ENCODE assay signal across 12 mouse cellular contexts in the genomic region with DNA sequence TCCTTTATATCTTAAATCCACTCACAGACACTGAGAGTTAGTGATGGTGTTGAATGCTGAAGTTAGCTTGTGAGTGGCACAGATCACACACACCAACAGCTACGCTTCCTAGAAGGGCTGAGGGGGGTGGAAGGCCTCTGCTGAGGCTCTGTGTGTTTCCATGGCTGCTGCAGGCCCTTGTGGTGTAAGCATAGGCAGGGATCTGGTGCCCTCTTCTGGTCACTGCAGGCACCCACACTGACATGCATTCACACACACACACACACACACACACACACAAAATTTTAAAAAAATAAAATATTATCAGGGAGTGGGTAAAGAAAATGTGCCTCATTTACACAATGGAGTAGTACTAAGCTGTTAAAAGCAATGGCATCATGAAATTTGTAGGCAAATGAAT.
DNase-seq lines count a peak whose midpoint lies in the region; ATAC-seq and TF ChIP-seq lines count a peak whose summit lies in the region.
"Had no signal": no experiment of that assay in that cellular context is flagged by ENCODE, and none has a peak within 500 bp of the region (broad histone marks: within the 10 kb centered on the region; RNA-seq: fewer than 3 reads in every experiment).

No protein-coding gene starts in this region.

- H3K4me3 ChIP-seq in liver, adult 2 months (ENCODE audit: insufficient read depth, low read depth, low read length) = no peak overlapping the region
- H3K4me3 ChIP-seq: embryonic facial prominence, embryonic 15.5 days; neural tube, embryonic 15.5 days had no signal

- peak; percentile 46 for DNase-seq in adrenal gland, postnatal 14 days
- DNase-seq in adrenal gland, postnatal 25 days = no peak
- DNase-seq in liver, adult 2 months (ENCODE audit: extremely low read depth, low read depth, low spot score) = no peak
- DNase-seq in liver (no peak), ES-CJ7 (ENCODE audit: low read depth, low spot score) (peak; percentile 82)
- no peak for DNase-seq in neural tube, embryonic 10.5 days (ENCODE audit: extremely low spot score, low spot score)
- no peak for DNase-seq in adrenal gland, adult 18-20 months (ENCODE audit: low spot score in 2 of 2)
- DNase-seq: heart, postnatal 10 days; lung, postnatal 36 days had no signal

- no peaks in the 10 kb centered on the region for H3K36me3 ChIP-seq in liver, adult 2 months (ENCODE audit: control insufficient read depth, insufficient read depth, low read length)
- H3K36me3 ChIP-seq: embryonic facial prominence, embryonic 15.5 days; neural tube, embryonic 15.5 days had no signal

- TF ChIP-seq POLR2A in liver, adult 2 months (IDR thresholded peaks at IDR 0.05; ENCODE audit: extremely low read depth, insufficient read depth, low read length) = no peak

- peak; percentile 92 for ATAC-seq in megakaryocyte progenitor cell, adult 5-6 weeks (replicated peaks; ENCODE audit: poor library complexity)

- no peak overlapping the region for H3K9ac ChIP-seq in liver, adult 2 months (ENCODE audit: low read depth, low read length)
- H3K9ac ChIP-seq: embryonic facial prominence, embryonic 15.5 days; neural tube, embryonic 15.5 days had no signal

- peak; percentile 54 for TF ChIP-seq CTCF in liver, adult 2 months (IDR thresholded peaks at IDR 0.05; ENCODE audit: low read depth, low read length)

- no peak overlapping the region for H3K27ac ChIP-seq in liver, adult 2 months (replicated peaks; ENCODE audit: insufficient read depth, low read depth, low read length)
- H3K27ac ChIP-seq: embryonic facial prominence, embryonic 15.5 days; neural tube, embryonic 15.5 days had no signal

- no peaks in the 10 kb centered on the region for H3K27me3 ChIP-seq in liver, adult 2 months (ENCODE audit: control insufficient read depth, insufficient read depth, low read length)
- H3K27me3 ChIP-seq: embryonic facial prominence, embryonic 15.5 days; neural tube, embryonic 15.5 days had no signal

- 95% methylated on average over 1 of the region's 1 CpGs for WGBS in liver, adult 2 months

- H3K79me2 ChIP-seq in liver, adult 2 months (ENCODE audit: control insufficient read depth, insufficient read depth, low read length) = no peaks in the 10 kb centered on the region

- H3K4me1 ChIP-seq in liver, adult 2 months (ENCODE audit: control insufficient read depth, insufficient read depth, low read length) = no peaks in the 10 kb centered on the region

Comparison
In these comparisons a context has a peak if more than half of its experiments do, and no peak if none do; other contexts are left out.
1. DNase-seq: peak in adrenal gland, postnatal 14 days (single experiment) and ES-CJ7 (single experiment); none in adrenal gland, postnatal 25 days (single experiment), liver, adult 2 months (single experiment), liver (single experiment), neural tube, embryonic 10.5 days (single experiment) and adrenal gland, adult 18-20 months (0 of 2).